Mouse (Mus musculus): Measurements from ENCODE around the gene Pex6. TPM values are rescaled to one million over a fixed set of nuclear protein-coding genes. Genes with fewer than 3 reads are reported as not detected.

Pex6 gene
- 27.7 and 37.0 TPM in 2 replicates for polyA plus RNA-seq (2012; ENCODE audit: low replicate concordance)

GRCm38 (mm10) chr17:46710959-46711597 lies at the start of gene Pex6:
TSS of gene Pex6 (plus strand) at chr17:46711463.

GRCm38 (mm10) chr17:46673850-46674529 lies 37.3 kb upstream of the Pex6 start, which contains the start of gene Rrp36:
TSS of gene Rrp36 (minus strand) at chr17:46674352.

GRCm38 (mm10) chr17:46678416-46678815 lies 32.8 kb upstream of the Pex6 start, which contains the start of gene Mea1:
TSS of gene Mea1 (plus strand) at chr17:46678793.

GRCm38 (mm10) chr17:46680760-46681373 lies 30.4 kb upstream of the Pex6 start, which contains the start of gene Klhdc3:
TSS of gene Klhdc3 (minus strand) at chr17:46680914.

GRCm38 (mm10) chr17:46704887-46705835 lies 6.1 kb upstream of the Pex6 start, which contains the start of gene Ppp2r5d:
TSS of gene Ppp2r5d (minus strand) at chr17:46705111.

GRCm38 (mm10) chr17:46728904-46729318 lies 17.6 kb downstream of the Pex6 start, which contains the start of gene Gnmt:
TSS of gene Gnmt (minus strand) at chr17:46729168.

GRCm38 (mm10) chr17:46751794-46752556 lies 40.7 kb downstream of the Pex6 start, which contains the start of gene Cnpy3:
TSS of gene Cnpy3 (minus strand) at chr17:46752214.

GRCm38 (mm10) chr17:46763544-46763943 lies 52.3 kb downstream of the Pex6 start, which contains the start of gene Ptcra:
TSS of gene Ptcra (minus strand) at chr17:46763712.

GRCm38 (mm10) chr17:46772404-46773277 lies 61.4 kb downstream of the Pex6 start, which contains the start of gene 2310039H08Rik:
TSS of gene 2310039H08Rik (plus strand) at chr17:46772635.

Other genes with a start within 250 kb of the Pex6 start
- 0.54 and 1.0 TPM in 2 replicates for gene Ttbk1, start 223.8 kb upstream of the Pex6 start, polyA plus RNA-seq (2012; ENCODE audit: low replicate concordance)
- gene Dnph1, start 214.8 kb upstream of the Pex6 start, polyA plus RNA-seq (2012; ENCODE audit: low replicate concordance) = 16.0 and 16.9 TPM in 2 replicates
- gene Cul9, start 165.1 kb upstream of the Pex6 start, polyA plus RNA-seq (2012; ENCODE audit: low replicate concordance) = 2.6 and 4.9 TPM in 2 replicates
- gene Srf, start 155.3 kb upstream of the Pex6 start, polyA plus RNA-seq (2012; ENCODE audit: low replicate concordance) = 172 and 177 TPM in 2 replicates
- gene Ptk7, start 82.0 kb upstream of the Pex6 start, polyA plus RNA-seq (2012; ENCODE audit: low replicate concordance) = 0.66 and 1.9 TPM in 2 replicates
- gene Klc4, start 65.4 kb upstream of the Pex6 start, polyA plus RNA-seq (2012; ENCODE audit: low replicate concordance) = 6.1 and 9.9 TPM in 2 replicates
- gene Mrpl2, start 65.2 kb upstream of the Pex6 start, polyA plus RNA-seq (2012; ENCODE audit: low replicate concordance) = 845 and 851 TPM in 2 replicates
- gene Cul7, start 61.1 kb upstream of the Pex6 start, polyA plus RNA-seq (2012; ENCODE audit: low replicate concordance) = 3.1 and 12.3 TPM in 2 replicates
- 7.7 and 14.0 TPM in 2 replicates for gene Rrp36, start 37.1 kb upstream of the Pex6 start, polyA plus RNA-seq (2012; ENCODE audit: low replicate concordance)
- gene Mea1, start 32.7 kb upstream of the Pex6 start, polyA plus RNA-seq (2012; ENCODE audit: low replicate concordance) = 55.5 and 91.8 TPM in 2 replicates
- 260 and 474 TPM in 2 replicates for gene Klhdc3, start 30.5 kb upstream of the Pex6 start, polyA plus RNA-seq (2012; ENCODE audit: low replicate concordance)
- gene Ppp2r5d, start 6.4 kb upstream of the Pex6 start, polyA plus RNA-seq (2012; ENCODE audit: low replicate concordance) = 87.2 and 94.1 TPM in 2 replicates
- gene Gnmt, start 17.7 kb downstream of the Pex6 start, polyA plus RNA-seq (2012; ENCODE audit: low replicate concordance) = 0.96 TPM in 1 of 2 replicates, not detected in the other
- 88.2 and 108 TPM in 2 replicates for gene Cnpy3, start 40.8 kb downstream of the Pex6 start, polyA plus RNA-seq (2012; ENCODE audit: low replicate concordance)
- gene Ptcra, start 52.2 kb downstream of the Pex6 start, polyA plus RNA-seq (2012; ENCODE audit: low replicate concordance) = 0.23 TPM in 1 of 2 replicates, not detected in the other
- gene 2310039H08Rik, start 61.2 kb downstream of the Pex6 start, polyA plus RNA-seq (2012; ENCODE audit: low replicate concordance) = 108 and 208 TPM in 2 replicates
- gene Rpl7l1, start 71.2 kb downstream of the Pex6 start, polyA plus RNA-seq (2012; ENCODE audit: low replicate concordance) = 2.0 and 16.9 TPM in 2 replicates
- gene Bicral, start 147.0 kb downstream of the Pex6 start, polyA plus RNA-seq (2012; ENCODE audit: low replicate concordance) = 10.2 and 17.7 TPM in 2 replicates
- gene Tbcc, start 179.2 kb downstream of the Pex6 start, polyA plus RNA-seq (2012; ENCODE audit: low replicate concordance) = 23.6 and 27.2 TPM in 2 replicates
- gene Prph2, start 199.0 kb downstream of the Pex6 start, polyA plus RNA-seq (2012; ENCODE audit: low replicate concordance) = not detected in 2 replicates